Mouse (Mus musculus) cerebellum, adult 2 months (tissue): ENCODE data around the gene Krt75. TPM values are rescaled to one million over a fixed set of nuclear protein-coding genes. Genes with fewer than 3 reads are reported as not detected.

Experiments used
- DNase-seq, 2 experiments: peaks; one replicate each; pipeline ENCODE4 v3.0.0; 2021
- H3K27ac ChIP-seq: fragments of 200-500 bp; 2 replicates; pipeline ENCODE4 v1.5.1; 2012; ENCODE audit warnings: low read length, control low read depth, inconsistent platforms; ENCODE audit not compliant: insufficient read depth
- H3K27me3 ChIP-seq: fragments of 200-500 bp; 2 replicates; pipeline ENCODE4 v1.6.1; 2012; ENCODE audit warnings: inconsistent platforms, mild to moderate bottlenecking, low read length, moderate library complexity; ENCODE audit not compliant: control insufficient read depth, insufficient read depth
- H3K4me1 ChIP-seq: fragments of 200-500 bp; 2 replicates; pipeline ENCODE4 v1.6.1; 2011; ENCODE audit warnings: low read length; ENCODE audit not compliant: control insufficient read depth, insufficient read depth
- H3K4me3 ChIP-seq: fragments of 200-500 bp; replicated peaks from 2 replicates; pipeline ENCODE3; 2011; ENCODE audit warnings: mild to moderate bottlenecking, low read depth, low read length, control low read depth; ENCODE audit not compliant: insufficient read depth
- CTCF ChIP-seq: fragments of 200-500 bp; IDR thresholded peaks from 2 replicates; pipeline ENCODE4 v1.5.1; 2011; ENCODE audit warnings: low read depth, mild to moderate bottlenecking, control low read depth, low read length, moderate library complexity, borderline replicate concordance; ENCODE audit not compliant: insufficient read depth
- POLR2A ChIP-seq: fragments of 200-500 bp; IDR thresholded peaks from 2 replicates; pipeline ENCODE4 v1.6.1; 2011; ENCODE audit warnings: low read length, control low read depth, borderline replicate concordance; ENCODE audit not compliant: insufficient read depth
- WGBS: fragments of 180-500 bp; shearing (Covaris S2); methylation state at CpG from one replicate; pipeline ENCODE4 v1.1.7; 2018; 5-methylcytosine and 5-hydroxymethylcytosine counted together
- polyA plus RNA-seq: library from polyadenylated mRNA; depleted of rRNA; stranded (reverse); fragments of >200 nt; gene quantifications from 2 replicates; pipeline ENCODE4 v1.2.3, GENCODE M21; 2012

Gene Krt75
- polyA plus RNA-seq, 1 experiment: not detected

- no peaks in the 10 kb centered on the region for H3K27me3 ChIP-seq
- H3K4me3 ChIP-seq: no peak within 1 kb of the TSS
- TF ChIP-seq CTCF (no peak), POLR2A (no peak)
- no peak within 1 kb of the TSS for H3K27ac ChIP-seq
- H3K4me1 ChIP-seq: no peaks in the 10 kb centered on the region
- 61% methylated on average over 5 of the region's 5 CpGs for WGBS
- no peak for DNase-seq
These were observed 10.9 kb downstream of the Krt75 start, which contains the start of gene Krt90 for GRCm38 (mm10) chr15:101562850-101563249. Gene Krt90, minus strand, starts transcription at chr15:101562950.

GRCm38 (mm10) chr15:101558034-101558646 lies 15.6 kb downstream of the Krt75 start:
- Histone ChIP-seq H3K27me3 (no peaks in the 10 kb centered on the region), H3K4me1 (no peaks in the 10 kb centered on the region), H3K27ac (no peak overlapping the region), H3K4me3 (no peak overlapping the region)
- no peak for TF ChIP-seq POLR2A
- TF ChIP-seq CTCF: no peak
- no peak for DNase-seq
- 10% methylated on average over 7 of the region's 7 CpGs for WGBS

GRCm38 (mm10) chr15:101553169-101553568 lies 20.5 kb downstream of the Krt75 start:
- no peak for TF ChIP-seq POLR2A
- TF ChIP-seq CTCF: no peak
- no peaks in the 10 kb centered on the region for H3K4me1 ChIP-seq
- no peak for DNase-seq
- no peak overlapping the region for H3K4me3 ChIP-seq
- H3K27me3 ChIP-seq: no peaks in the 10 kb centered on the region
- 7% methylated on average over 11 of the region's 11 CpGs for WGBS
- no peak overlapping the region for H3K27ac ChIP-seq

GRCm38 (mm10) chr15:101552188-101552587 lies 21.5 kb downstream of the Krt75 start:
- no peak for DNase-seq
- Histone ChIP-seq H3K27me3 (no peaks in the 10 kb centered on the region), H3K27ac (no peak overlapping the region), H3K4me1 (no peaks in the 10 kb centered on the region), H3K4me3 (no peak overlapping the region)
- no peak for TF ChIP-seq CTCF
- TF ChIP-seq POLR2A: no peak
- WGBS: 68% methylated on average over 8 of the region's 8 CpGs

DNA sequence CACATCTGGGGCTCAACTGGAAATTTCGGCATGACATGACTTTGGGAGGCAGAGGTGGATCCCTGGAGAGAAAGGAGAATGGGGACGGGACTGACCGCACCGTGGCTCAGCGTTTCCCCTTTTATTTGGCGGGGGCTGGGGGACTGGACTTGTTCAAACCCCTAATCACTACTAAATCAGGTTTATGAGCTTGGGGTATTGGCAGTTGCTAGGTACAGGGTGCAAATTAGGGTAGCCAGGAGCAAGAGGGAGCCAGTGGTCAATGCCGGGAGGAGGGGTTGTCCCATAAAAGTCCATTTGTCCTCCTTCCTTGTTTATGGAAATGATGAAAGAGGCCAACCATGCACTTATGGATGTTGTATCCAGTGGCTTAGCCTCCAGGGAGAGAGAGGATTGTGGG lies 23.1 kb downstream of the Krt75 start, which contains the start of gene Krt82:
Krt82 (minus strand) TSS at position 101 of the 400 bp plus-strand sequence.
- no peak within 1 kb of the TSS for H3K4me3 ChIP-seq
- no peak within 1 kb of the TSS for H3K27ac ChIP-seq
- no peaks in the 10 kb centered on the region for H3K4me1 ChIP-seq
- DNase-seq: no peak
- no peak for TF ChIP-seq CTCF
- no peak for TF ChIP-seq POLR2A
- no peaks in the 10 kb centered on the region for H3K27me3 ChIP-seq
- 76% methylated on average over 7 of the region's 7 CpGs for WGBS

GRCm38 (mm10) chr15:101544478-101544877 lies 29.2 kb downstream of the Krt75 start:
- 59% methylated on average over 3 of the region's 3 CpGs for WGBS
- H3K27ac ChIP-seq: no peak overlapping the region
- no peaks in the 10 kb centered on the region for H3K4me1 ChIP-seq
- no peak overlapping the region for H3K4me3 ChIP-seq
- TF ChIP-seq CTCF (no peak), POLR2A (no peak)
- no peak for DNase-seq
- no peaks in the 10 kb centered on the region for H3K27me3 ChIP-seq

- WGBS: 40% methylated on average over 9 of the region's 9 CpGs
- Histone ChIP-seq H3K4me1 (no peaks in the 10 kb centered on the region), H3K27ac (no peak overlapping the region), H3K27me3 (no peaks in the 10 kb centered on the region), H3K4me3 (no peak overlapping the region)
- DNase-seq: no peak
- no peak for TF ChIP-seq CTCF
- TF ChIP-seq POLR2A: no peak
These were observed 31.2 kb downstream of the Krt75 start for GRCm38 (mm10) chr15:101542543-101542942.

- Histone ChIP-seq H3K27me3 (no peaks in the 10 kb centered on the region), H3K4me1 (no peaks in the 10 kb centered on the region), H3K4me3 (no peak overlapping the region), H3K27ac (no peak overlapping the region)
- 70% methylated on average over 4 of the region's 4 CpGs for WGBS
- DNase-seq: no peak
- TF ChIP-seq POLR2A (no peak), CTCF (no peak)
These were observed 35.2 kb downstream of the Krt75 start for GRCm38 (mm10) chr15:101538580-101538900.
